Mouse (Mus musculus) thymus, adult 18-20 months (tissue): Measurements from ENCODE around the gene Atxn1.

ENCODE experiments used
- DNase-seq, 2 experiments: peaks; one replicate each; pipeline ENCODE4 v3.0.0; 2022; ENCODE audit warnings: mixed read lengths in 2 of 2

Gene Atxn1

GRCm38 (mm10) chr13:45513009-45513984 is 451.5 kb downstream of the Atxn1 start:
- DNase-seq = no peak

- no peak for DNase-seq
These were observed 452.3 kb downstream of the Atxn1 start for GRCm38 (mm10) chr13:45512531-45512930.

GRCm38 (mm10) chr13:45511706-45512435 is 452.9 kb downstream of the Atxn1 start:
- no peak for DNase-seq

- no peak for DNase-seq
These were observed 455.4 kb downstream of the Atxn1 start for GRCm38 (mm10) chr13:45509366-45509765.

GRCm38 (mm10) chr13:45508495-45508894 is 456.3 kb downstream of the Atxn1 start:
- DNase-seq = peak in 1 of 2 experiments; percentile 24

GRCm38 (mm10) chr13:45507274-45508229 is 457.3 kb downstream of the Atxn1 start, which contains the start of gene Gmpr:
TSS of gene Gmpr (plus strand) at chr13:45507444.
- peak; percentile 79 to 81 for DNase-seq

GRCm38 (mm10) chr13:45505546-45505945 is 459.3 kb downstream of the Atxn1 start:
- DNase-seq = no peak

- DNase-seq = no peak
These were observed 462.0 kb downstream of the Atxn1 start for GRCm38 (mm10) chr13:45502791-45503190.

- DNase-seq = no peak
These were observed 464.9 kb downstream of the Atxn1 start for GRCm38 (mm10) chr13:45499906-45500305.
